Mouse (Mus musculus) small intestine, adult 2 months (tissue): ENCODE results near the gene Capn2. TPM values are rescaled to one million over a fixed set of nuclear protein-coding genes. Genes with fewer than 3 reads are reported as not detected.
A peak's percentile ranks its signal among the peaks of the same experiment; 100 is the strongest.

Experiments
- H3K27ac ChIP-seq: fragments of 200-500 bp; 2 replicates; pipeline ENCODE4 v1.5.1; 2012; ENCODE audit warnings: low read depth, low read length, control low read depth, inconsistent platforms; ENCODE audit not compliant: insufficient read depth
- H3K27me3 ChIP-seq: fragments of 200-500 bp; 2 replicates; pipeline ENCODE4 v1.6.1; 2012; ENCODE audit warnings: mild to moderate bottlenecking, moderate library complexity, low read length, inconsistent platforms; ENCODE audit not compliant: control insufficient read depth, insufficient read depth
- H3K36me3 ChIP-seq: fragments of 200-500 bp; 2 replicates; pipeline ENCODE4 v1.6.1; 2012; ENCODE audit warnings: mild to moderate bottlenecking, low read length, control low read depth, inconsistent platforms; ENCODE audit not compliant: control insufficient read depth, insufficient read depth
- H3K4me1 ChIP-seq: fragments of 200-500 bp; 2 replicates; pipeline ENCODE4 v1.6.1; 2012; ENCODE audit warnings: low read length, inconsistent platforms, mixed read lengths; ENCODE audit not compliant: control insufficient read depth, insufficient read depth, insufficient read length
- H3K4me3 ChIP-seq: fragments of 200-500 bp; 2 replicates; pipeline ENCODE4 v1.5.1; 2012; ENCODE audit warnings: low read depth, mild to moderate bottlenecking, control low read depth, inconsistent platforms, low read length, moderate library complexity
- CTCF ChIP-seq: fragments of 200-500 bp; IDR thresholded peaks from 2 replicates; pipeline ENCODE4 v1.5.1; 2012; ENCODE audit warnings: low read depth, mild to moderate bottlenecking, control low read depth, inconsistent platforms, low read length, moderate library complexity, mixed read lengths; ENCODE audit not compliant: insufficient replicate concordance, insufficient read length; ENCODE audit errors: extremely low read depth
- POLR2A ChIP-seq: fragments of 200-500 bp; IDR thresholded peaks from 2 replicates; pipeline ENCODE4 v1.6.1; 2012; ENCODE audit warnings: low read depth, mild to moderate bottlenecking, control low read depth, inconsistent platforms, low read length, moderate library complexity
- WGBS: fragments of 180-500 bp; shearing (Covaris S2); methylation state at CpG from one replicate; pipeline ENCODE4 v1.1.7; 2018; 5-methylcytosine and 5-hydroxymethylcytosine counted together
- polyA plus RNA-seq: library from polyadenylated mRNA; depleted of rRNA; stranded (reverse); fragments of >200 nt; gene quantifications from 2 replicates; pipeline ENCODE4 v1.2.3, GENCODE M21; 2012

The Capn2 gene
- polyA plus RNA-seq, 1 experiment: 6.6 TPM

GRCm38 (mm10) chr1:182523692-182524091 lies 6.3 kb upstream of the Capn2 start:
- WGBS: 82% methylated on average over 3 of the region's 3 CpGs
- no peak for TF ChIP-seq POLR2A
- TF ChIP-seq CTCF: no peak
- Histone ChIP-seq H3K4me3 (no peak overlapping the region), H3K36me3 (no peaks in the 10 kb centered on the region), H3K27me3 (no peaks in the 10 kb centered on the region), H3K4me1 (peaks cover 30% of the 10 kb centered on the region), H3K27ac (no peak overlapping the region)

GRCm38 (mm10) chr1:182522961-182523360 lies 5.6 kb upstream of the Capn2 start:
- H3K27ac ChIP-seq: no peak overlapping the region
- no peaks in the 10 kb centered on the region for H3K36me3 ChIP-seq
- TF ChIP-seq CTCF: no peak
- 75% methylated on average over 5 of the region's 5 CpGs for WGBS
- peaks cover 24% of the 10 kb centered on the region for H3K4me1 ChIP-seq
- no peak overlapping the region for H3K4me3 ChIP-seq
- H3K27me3 ChIP-seq: no peaks in the 10 kb centered on the region

GRCm38 (mm10) chr1:182520938-182521500 lies 3.6 kb upstream of the Capn2 start:
- no peak overlapping the region for H3K4me3 ChIP-seq
- H3K27ac ChIP-seq: peak overlapping the region; percentile 30; the same call in 1 of the 2 replicates
- 80% methylated on average over 8 of the region's 8 CpGs for WGBS
- TF ChIP-seq CTCF: no peak
- no peak for TF ChIP-seq POLR2A
- no peaks in the 10 kb centered on the region for H3K36me3 ChIP-seq
- peaks cover 13% of the 10 kb centered on the region; the same call in 1 of the 2 replicates for H3K4me1 ChIP-seq
- H3K27me3 ChIP-seq: peaks cover 2% of the 10 kb centered on the region; the same call in 1 of the 2 replicates

- 42% methylated on average over 14 of the region's 14 CpGs for WGBS
- no peak for TF ChIP-seq CTCF
- TF ChIP-seq POLR2A: no peak
- H3K27me3 ChIP-seq: peaks cover 2% of the 10 kb centered on the region; the same call in 1 of the 2 replicates
- H3K27ac ChIP-seq: peak overlapping the region; percentile 30; the same call in 1 of the 2 replicates
- H3K4me3 ChIP-seq: no peak overlapping the region
- H3K4me1 ChIP-seq: peaks cover 13% of the 10 kb centered on the region; the same call in 1 of the 2 replicates
- H3K36me3 ChIP-seq: no peaks in the 10 kb centered on the region
These were observed 2.9 kb upstream of the Capn2 start for GRCm38 (mm10) chr1:182520091-182520937.

GRCm38 (mm10) chr1:182519341-182519740 lies 1.9 kb upstream of the Capn2 start:
- Histone ChIP-seq H3K4me1 (peaks cover 13% of the 10 kb centered on the region; the same call in 1 of the 2 replicates), H3K36me3 (no peaks in the 10 kb centered on the region), H3K27me3 (peaks cover 2% of the 10 kb centered on the region; the same call in 1 of the 2 replicates), H3K4me3 (no peak overlapping the region), H3K27ac (no peak overlapping the region)
- TF ChIP-seq POLR2A (no peak), CTCF (no peak)
- WGBS: 76% methylated on average over 5 of the region's 5 CpGs

- no peak overlapping the region for H3K4me3 ChIP-seq
- no peaks in the 10 kb centered on the region for H3K36me3 ChIP-seq
- peaks cover 2% of the 10 kb centered on the region; the same call in 1 of the 2 replicates for H3K27me3 ChIP-seq
- H3K27ac ChIP-seq: no peak overlapping the region
- H3K4me1 ChIP-seq: peaks cover 13% of the 10 kb centered on the region; the same call in 1 of the 2 replicates
- TF ChIP-seq CTCF: no peak
- no peak for TF ChIP-seq POLR2A
- WGBS: 83% methylated on average over 6 of the region's 6 CpGs
These were observed 1.4 kb upstream of the Capn2 start for GRCm38 (mm10) chr1:182518811-182519210.

- peaks cover 2% of the 10 kb centered on the region; the same call in 1 of the 2 replicates for H3K27me3 ChIP-seq
- peaks cover 14% of the 10 kb centered on the region; the same call in 1 of the 2 replicates for H3K4me1 ChIP-seq
- H3K27ac ChIP-seq: no peak overlapping the region
- H3K36me3 ChIP-seq: no peaks in the 10 kb centered on the region
- 82% methylated on average over 10 of the region's 10 CpGs for WGBS
- no peak for TF ChIP-seq CTCF
- no peak overlapping the region for H3K4me3 ChIP-seq
These were observed 804 bp upstream of the Capn2 start for GRCm38 (mm10) chr1:182518143-182518680.
